Mouse (Mus musculus) left cerebral cortex, postnatal 4 days (tissue): ENCODE results near the gene Pigw. TPM values are rescaled to one million over a fixed set of nuclear protein-coding genes. Genes with fewer than 3 reads are reported as not detected.
A peak's percentile ranks its signal among the peaks of the same experiment; 100 is the strongest.

ENCODE experiments used
- DNase-seq: peaks from one replicate; pipeline ENCODE4 v3.0.0-alpha.2; 2022
- intact Hi-C: fragments of 180-260 bp; cut with DNase I; formaldehyde crosslinking; loops from one replicate; pipeline ENCODE4 v1.15.1; 2025
- total RNA-seq, 2 experiments: library from RNA; stranded (reverse); gene quantifications; 2 replicates each; pipeline ENCODE4 v1.2.3; 2021

Gene Pigw
- total RNA-seq = 10 to 100 TPM; 11.2 to 12.0 TPM

GRCm38 (mm10) chr11:84879772-84880464 lies at the start of gene Pigw, which contains the start of gene Myo19:
Pigw (minus strand) TSS chr11:84880285.
Myo19 (plus strand) TSS chr11:84880148.
- intact Hi-C loops = no loop called here
- DNase-seq = peak; percentile 81

GRCm38 (mm10) chr11:84920981-84921380 lies 40.9 kb upstream of the Pigw start:
- DNase-seq = no peak
- intact Hi-C loops = no loop called here

DNA sequence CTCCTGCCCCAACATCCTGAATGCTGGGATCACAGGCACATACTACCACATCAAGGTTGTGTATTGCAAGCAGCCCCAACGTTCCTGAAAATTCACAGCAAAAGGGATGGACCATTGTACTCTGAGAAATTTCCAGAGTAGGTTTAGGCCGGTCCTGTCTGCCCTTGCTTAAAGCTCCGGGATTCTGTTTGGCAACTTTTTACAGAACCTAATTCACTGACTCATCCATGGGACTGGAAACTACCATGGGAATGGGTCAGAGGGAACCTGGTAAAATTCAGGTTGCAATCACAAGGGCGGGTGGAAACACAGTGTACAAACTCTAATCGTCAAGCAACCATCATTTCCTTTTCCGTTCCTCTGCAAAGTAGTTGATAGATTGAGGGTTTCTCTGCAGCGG lies 39.9 kb upstream of the Pigw start:
- intact Hi-C loops = loop anchor here (5.0 kb wide), 2 partner anchors 57 to 262 kb away; no protein-coding TSS in a partner anchor
- no peak for DNase-seq

- intact Hi-C loops = loop anchor here (5.0 kb wide), 2 partner anchors 58 to 263 kb away; no protein-coding TSS in a partner anchor
- DNase-seq = peak; percentile 27
Observed at GRCm38 (mm10) chr11:84919276-84919675, 39.2 kb upstream of the Pigw start.

DNA sequence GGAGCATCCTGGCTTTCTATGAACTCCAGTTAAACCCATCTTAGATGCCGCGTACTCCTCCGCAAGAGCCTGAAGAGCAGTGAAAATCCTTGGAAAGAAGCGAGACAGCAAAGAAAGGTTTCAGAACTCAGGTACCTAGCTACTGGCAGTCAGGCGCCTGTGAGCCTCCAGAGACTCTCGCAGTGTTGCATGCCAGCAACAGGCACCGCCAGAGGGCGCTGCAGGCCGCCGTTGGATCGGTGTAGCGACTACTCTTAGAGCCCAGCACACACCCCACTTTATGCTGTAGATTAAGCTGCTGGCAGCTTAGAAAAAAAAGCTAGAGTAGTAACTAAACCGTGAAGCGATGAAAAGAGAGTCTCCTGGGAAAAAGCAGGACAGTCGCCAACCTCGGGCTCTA lies 38.3 kb upstream of the Pigw start:
- intact Hi-C loops = loop anchor here (5.0 kb wide), 2 partner anchors 59 to 264 kb away; no protein-coding TSS in a partner anchor

DNA sequence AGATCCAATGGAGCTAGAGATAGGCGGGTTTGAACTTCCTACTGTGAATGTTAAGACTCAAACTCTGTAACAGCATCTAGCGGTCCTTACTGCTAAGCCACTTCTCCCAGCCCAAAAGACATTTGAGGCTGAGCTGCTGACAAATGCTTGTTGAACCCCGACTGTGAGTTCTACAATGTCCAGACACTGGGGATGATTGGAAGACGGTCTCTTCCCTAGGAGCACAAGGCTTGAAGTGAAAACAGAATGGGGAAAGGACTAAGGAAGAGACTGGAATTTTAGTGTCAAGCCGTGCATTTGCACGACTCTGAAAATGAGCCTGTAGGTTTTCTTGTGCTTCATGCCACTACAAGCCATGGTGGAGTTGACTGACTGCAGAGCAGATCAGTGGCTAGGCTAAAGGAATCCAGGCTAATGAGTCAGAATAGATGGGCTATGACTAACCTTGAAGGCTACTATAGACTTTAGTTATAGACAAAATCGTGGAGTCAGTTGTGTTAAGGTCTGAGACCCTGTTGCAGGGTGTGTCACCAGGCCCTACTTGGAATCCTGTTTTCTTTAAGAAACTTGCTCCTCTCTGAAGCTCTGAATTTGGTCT lies 36.7 kb upstream of the Pigw start:
- no peak for DNase-seq
- intact Hi-C loops = loop anchor here (5.0 kb wide), 2 partner anchors 60 to 265 kb away; no protein-coding TSS in a partner anchor

More for the DNA sequence above, 38.3 kb upstream of the Pigw start:
- DNase-seq = peak; percentile 94

DNA sequence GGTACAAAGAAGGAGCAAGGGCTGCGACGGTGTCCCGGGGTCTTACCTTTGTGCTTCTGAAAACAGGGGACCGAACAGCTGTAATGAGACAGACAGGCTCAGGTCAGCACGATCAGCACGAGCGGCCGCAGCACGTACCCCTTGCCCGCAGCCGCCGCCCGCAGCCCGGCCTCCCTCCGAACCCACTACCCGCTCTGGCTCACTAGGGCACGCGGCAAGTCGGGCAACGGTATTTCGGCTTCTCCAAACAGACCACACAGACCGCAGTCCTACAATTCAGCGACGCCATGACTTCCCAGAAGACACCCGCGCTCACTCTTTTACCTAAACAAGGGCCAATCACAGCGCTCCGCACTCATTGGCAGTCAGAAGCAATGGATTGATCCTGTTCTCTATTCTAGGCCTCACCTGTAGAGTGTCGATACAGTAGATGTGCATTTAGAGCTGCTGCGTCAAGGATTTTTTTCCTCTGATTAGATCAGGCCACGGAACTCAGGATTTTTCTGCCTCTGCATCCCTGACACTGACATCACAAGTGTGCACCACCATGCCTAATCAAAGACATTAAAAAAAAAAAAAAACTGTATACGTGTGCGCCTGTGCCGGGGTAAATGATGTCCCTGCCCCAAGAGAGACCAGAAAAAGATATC lies 36.1 kb upstream of the Pigw start, which contains the start of gene Znhit3:
TSS of gene Znhit3 (minus strand) at position 314 of the 650 bp plus-strand sequence.
- intact Hi-C loops = loop anchor here (5.0 kb wide), 2 partner anchors 61 to 266 kb away; no protein-coding TSS in a partner anchor
- DNase-seq = peak; percentile 78

- DNase-seq = no peak
- intact Hi-C loops = loop anchor here (5.0 kb wide), 2 partner anchors 63 to 268 kb away; no protein-coding TSS in a partner anchor
Observed at GRCm38 (mm10) chr11:84914673-84915072, 34.6 kb upstream of the Pigw start.

GRCm38 (mm10) chr11:84910411-84910810 lies 30.3 kb upstream of the Pigw start:
- DNase-seq = peak; percentile 4
- intact Hi-C loops = no loop called here

DNA sequence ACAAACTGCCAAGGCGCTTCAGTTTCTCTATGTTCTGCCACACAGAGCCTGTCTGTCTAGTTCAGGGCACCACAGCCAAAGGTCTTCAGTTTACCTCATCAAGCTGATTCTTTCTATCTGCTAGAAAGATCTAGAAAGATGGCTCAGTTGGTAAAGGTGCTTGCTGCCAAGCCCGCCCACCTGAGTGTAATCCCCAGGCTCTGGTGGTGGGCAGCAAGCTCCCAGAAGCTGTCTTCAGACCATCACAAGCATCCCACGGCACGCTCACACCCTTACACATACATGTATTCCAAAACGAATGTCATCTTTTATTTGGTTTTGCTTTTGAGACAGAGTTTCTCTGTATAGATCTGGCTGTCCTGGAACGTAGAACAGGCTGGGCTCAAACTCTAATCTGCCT lies 28.4 kb upstream of the Pigw start:
- no peak for DNase-seq
- intact Hi-C loops = no loop called here

DNA sequence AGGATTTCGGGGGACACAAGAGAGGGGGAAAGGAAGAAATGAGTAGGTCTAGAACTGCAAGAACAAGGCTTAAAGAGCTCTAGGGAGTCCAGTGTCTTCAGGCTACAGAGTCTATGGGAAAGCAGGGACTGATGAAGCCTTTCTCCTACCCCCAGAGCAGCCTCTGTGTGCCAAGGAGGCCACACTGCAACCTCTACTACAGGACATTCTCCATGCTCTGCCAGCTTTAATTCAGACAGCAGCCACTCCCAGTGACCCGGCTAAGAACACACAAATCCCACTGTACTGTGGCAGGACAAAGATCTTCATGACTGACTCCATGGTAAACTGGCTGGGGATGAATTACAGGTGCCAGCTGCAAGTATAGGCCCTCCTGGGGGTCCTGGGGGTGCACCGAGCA lies 27.0 kb upstream of the Pigw start:
- no peak for DNase-seq
- intact Hi-C loops = no loop called here

DNA sequence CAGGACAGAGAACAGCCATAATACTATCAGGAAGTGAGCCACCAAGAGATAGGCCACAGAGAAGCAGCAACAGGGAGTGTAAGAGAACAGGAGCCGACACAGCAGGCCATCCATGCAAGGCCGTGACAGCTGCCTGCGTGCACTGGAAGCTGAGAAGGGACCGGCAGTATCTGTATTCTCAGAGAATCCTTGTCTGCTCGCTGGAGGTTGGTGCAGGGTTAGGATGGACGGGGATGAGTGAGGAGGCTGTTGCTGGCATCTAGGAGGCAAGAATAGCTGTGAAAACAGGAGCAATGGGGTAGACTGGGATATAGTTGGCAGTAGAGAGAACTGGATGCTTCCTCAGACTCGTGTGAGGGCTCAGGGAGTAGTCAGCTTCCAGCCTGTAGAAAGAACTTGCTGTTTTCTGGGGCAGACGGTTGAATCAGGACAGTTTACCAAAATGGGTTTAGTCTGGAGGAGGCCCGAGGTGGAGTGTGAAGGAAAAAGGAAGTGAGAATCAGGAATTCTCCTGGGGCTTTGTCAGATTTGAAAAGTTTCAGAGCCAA lies 24.6 kb upstream of the Pigw start:
- intact Hi-C loops = no loop called here
- DNase-seq = no peak

DNA sequence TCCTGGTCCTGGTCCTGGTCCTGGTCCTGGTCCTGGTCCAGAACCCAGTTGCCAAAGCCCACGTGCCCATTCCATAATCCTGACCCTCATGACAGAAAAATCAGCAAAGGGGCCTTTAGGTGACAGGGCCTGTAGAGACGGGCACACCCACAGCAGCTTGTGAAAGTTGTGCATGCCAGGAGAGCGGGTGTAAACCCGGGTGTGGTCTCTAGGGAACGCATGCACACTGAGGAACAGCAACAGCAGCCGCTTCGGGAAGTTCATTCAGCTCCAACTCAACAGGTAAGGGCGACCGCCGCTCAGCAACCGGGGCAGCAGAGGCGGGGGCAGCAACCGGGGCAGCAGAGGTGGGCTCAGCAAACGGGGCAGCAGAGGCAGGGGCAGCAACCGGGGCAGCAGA lies 13.0 kb upstream of the Pigw start:
- intact Hi-C loops = no loop called here
- no peak for DNase-seq

GRCm38 (mm10) chr11:84891705-84892104 lies 11.6 kb upstream of the Pigw start:
- no peak for DNase-seq
- intact Hi-C loops = no loop called here

GRCm38 (mm10) chr11:84889492-84889891 lies 9.4 kb upstream of the Pigw start:
- intact Hi-C loops = no loop called here
- no peak for DNase-seq

- DNase-seq = no peak
- intact Hi-C loops = no loop called here
Observed at GRCm38 (mm10) chr11:84888025-84888424, 7.9 kb upstream of the Pigw start.

DNA sequence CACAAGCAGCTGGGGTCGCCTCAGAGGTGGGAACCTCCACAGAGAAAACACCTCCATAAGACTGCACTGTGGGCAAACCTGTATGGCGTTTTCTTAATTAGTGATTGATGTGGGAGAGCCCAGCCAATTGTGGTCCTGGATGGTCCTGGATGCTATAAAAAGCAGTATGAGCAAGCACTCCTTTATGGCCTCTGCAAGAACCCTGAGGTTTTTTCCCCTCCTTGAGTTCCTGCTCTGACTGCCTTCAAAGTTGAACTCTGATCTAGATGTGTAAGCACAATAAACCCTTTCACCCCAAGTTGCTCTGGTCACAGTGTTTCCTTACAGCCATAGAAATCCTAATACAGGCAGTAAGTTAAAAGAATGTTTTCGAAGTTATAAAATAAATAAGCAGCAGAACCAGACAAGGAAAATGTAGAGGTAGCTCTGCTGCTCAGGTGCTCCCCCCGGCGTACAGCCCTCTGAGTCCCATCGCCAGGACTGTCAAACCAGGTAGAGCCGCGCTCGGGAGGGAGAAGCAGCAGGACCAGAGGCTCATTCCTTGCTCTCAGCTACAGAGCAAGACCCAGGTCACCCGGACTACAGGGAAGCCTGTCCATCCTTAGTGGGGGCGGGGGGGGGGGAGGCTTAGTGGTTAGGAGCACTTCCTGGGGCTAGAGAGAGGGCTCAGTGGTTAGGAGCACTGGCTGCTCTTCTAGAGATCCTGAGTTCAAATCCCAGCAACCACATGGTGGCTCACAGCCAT lies 6.9 kb upstream of the Pigw start:
- intact Hi-C loops = no loop called here
- no peak for DNase-seq

GRCm38 (mm10) chr11:84886236-84886635 lies 6.2 kb upstream of the Pigw start:
- no peak for DNase-seq
- intact Hi-C loops = no loop called here

DNA sequence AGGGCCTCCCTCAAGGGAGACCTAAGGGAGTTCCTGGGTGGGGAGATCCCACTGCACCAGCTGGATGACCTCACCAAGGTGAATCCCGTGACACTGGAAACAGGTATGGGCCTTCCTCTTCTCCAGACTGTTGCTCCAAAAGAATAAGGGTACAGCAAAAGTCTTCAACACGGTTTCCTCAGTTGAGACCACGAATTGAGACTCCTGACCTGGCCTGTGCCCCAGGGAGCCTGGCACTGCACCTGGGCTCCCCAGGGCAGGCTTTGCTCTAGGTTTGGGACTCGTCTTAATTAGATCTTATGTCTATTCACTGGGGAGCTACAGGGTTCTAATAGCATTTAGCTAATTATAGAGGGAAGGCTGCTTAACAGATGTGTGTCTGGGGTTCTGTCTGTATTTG lies 5.2 kb upstream of the Pigw start:
- no peak for DNase-seq
- intact Hi-C loops = no loop called here

DNA sequence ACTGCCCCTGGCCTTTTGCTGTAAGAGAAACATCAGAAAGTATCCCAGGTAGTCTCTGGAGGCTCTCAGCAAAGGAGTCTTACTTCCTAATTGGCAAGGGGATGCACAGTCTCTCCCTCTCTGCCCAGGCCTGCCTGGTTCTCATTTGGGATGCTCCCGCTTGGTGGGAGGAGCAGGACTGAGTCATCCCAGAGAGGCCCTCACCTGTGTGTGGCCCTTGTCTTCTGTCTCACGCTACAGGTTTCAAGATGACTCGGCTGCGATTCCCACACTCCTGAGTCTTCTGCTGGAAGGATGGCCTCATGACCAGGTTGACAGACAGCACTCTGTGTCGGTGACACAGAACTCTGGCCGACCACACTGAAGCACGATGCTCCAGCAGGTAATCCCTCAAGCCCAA lies 2.3 kb upstream of the Pigw start:
- DNase-seq = no peak
- intact Hi-C loops = no loop called here
